Mouse (Mus musculus) neural tube, embryonic 10.5 days (tissue): Measurements from ENCODE around the gene Sla2.
A peak's percentile ranks its signal among the peaks of the same experiment; 100 is the strongest.
"Not testable (repeated sequence)": the region's sequence is repeated elsewhere in the genome, so short reads cannot be mapped to it uniquely, and the experiment has no call there.

Experiments
- DNase-seq: peaks from one replicate; pipeline ENCODE4 v3.0.0-alpha.2; 2017; ENCODE audit warnings: low spot score; ENCODE audit errors: extremely low spot score

Gene Sla2

DNA sequence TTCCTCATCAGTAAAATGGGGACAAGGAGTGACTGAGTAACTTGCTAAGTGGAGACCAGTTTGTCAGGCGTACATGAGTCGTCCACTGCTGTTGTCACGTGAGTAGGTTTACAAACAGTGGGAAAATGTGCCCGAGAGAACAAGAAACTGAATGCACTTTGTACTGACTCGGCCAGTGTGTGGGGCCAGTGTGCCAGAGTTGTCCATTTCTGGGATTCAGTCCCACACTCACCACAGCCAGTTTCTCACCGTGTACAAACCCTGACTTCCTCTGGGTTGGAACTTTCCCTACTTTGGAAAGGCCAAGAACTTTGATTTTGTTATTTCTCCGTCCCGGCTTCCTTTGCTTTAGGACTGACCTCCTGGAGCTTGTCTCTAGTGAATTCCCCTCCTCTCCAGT lies 18.0 kb downstream of the Sla2 start:
- no peak for DNase-seq

DNA sequence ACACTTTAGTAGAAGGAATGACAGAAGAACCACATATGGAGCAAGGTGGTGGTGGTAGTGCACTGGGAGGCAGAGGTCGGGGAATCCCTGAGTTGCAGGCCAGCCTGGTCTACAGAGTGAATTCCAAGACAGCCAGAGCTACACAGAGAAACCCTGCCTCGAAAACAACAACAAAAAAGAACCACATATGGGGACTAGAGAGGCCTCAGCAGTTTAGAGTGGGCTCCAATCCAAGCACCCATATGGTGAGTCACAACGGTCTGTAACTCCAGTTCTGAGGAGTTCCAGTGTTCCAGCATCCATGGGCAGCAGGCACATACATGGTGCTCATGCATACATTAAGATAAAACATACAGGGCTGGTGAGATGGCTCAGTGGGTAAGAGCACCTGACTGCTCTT lies 22.5 kb downstream of the Sla2 start:
- DNase-seq, result no peak

DNA sequence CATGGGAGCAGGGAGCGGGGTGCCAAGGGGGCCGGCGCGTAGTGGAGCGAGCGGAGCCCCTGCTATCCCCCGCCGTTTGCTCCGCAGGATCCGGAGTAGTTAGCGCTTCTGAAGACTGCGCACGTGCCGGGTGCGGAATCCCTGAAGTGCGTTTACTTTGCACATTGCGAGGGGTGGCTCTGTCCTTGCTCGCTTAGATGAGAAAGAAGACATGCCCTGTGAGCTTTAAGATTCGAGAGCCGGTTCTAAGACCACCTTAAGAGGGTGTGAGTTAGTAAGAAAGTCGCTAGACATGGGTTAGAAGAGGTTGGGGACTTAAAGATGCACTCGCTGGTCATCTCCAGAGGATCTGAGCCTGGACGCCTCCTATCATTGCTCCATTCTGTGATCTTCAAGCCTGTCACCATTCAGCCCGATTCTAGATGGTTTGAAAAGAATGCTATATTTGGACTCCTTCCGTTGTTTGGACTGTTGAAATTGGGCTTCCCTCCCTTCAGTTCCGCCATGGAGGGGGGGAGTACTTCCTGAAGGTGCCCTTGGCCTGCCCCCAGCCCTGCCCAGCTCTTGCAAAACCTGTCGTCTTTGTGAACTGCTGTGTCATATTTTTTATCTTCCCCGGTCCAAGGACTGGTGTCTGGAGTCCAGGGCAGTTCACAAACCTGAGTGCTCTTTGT lies 23.4 kb downstream of the Sla2 start:
- peak; percentile 14 for DNase-seq

DNA sequence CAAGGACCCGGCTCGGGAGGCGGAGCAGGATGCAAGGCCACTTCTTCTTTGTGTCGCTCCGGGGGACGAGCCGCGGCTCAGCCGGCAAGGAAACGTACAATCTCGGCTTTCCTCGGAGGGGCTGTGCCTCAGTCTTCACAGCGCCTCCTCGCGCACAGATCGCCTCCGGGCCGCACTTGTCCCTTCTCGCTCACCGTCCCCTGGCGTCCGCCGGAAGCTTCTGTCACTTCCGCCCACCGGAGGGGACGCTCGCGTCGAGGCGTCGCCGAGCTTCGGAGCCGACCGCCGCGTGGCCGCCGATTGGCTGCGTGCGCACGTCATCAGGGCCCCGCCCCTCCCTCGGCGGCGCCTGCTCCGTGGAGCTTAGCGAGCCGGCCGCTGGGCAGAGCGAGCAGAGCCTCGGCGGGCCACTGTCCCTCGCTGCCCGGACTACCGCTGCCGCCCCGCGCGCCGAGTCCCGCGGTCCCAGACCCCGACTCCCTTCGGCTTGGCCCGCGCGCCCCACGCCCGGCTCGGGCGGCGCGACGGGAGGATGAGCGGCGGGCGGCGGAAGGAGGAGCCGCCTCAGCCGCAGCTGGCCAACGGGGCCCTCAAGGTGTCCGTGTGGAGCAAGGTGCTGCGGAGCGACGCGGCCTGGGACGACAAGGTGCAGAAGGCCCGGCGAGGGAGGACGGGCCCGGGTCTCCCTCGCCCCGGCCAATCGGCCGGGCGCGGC lies 24.1 kb downstream of the Sla2 start, which contains the start of gene Rab5if:
TSS of gene Rab5if (plus strand) at position 357 of the 715 bp plus-strand sequence.
- peak; percentile 99 for DNase-seq

DNA sequence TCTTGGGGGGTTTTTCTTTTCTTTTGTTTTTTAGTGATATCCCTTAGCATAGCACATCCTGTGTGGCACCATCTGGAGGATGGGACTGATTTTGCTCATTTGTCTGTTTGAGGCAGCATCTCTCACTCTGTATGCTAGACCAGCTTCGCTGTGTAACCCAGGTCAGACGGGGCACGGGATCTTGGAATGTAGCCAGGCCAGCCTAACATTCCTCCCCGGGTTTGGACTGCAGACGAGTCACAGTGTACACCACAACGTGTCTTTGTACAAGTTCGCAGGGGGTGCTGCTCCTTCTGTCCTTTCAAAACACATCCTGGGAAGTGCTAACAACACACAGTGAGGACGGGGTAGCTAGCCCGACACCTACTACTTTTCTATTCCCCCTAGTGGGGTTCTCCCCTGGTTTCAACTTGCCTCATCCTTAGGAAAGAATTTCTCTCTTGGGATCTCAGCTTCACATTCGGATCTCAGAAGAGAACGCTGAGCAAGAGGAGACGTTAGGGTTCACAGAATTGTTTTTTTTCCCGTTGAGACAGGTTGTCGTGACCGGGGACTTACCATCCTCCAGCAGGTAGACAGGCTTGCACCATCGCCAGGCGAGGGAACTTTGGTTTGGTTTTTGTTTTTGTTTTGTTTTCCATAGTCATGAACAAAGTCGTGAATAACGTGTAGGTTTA lies 24.8 kb downstream of the Sla2 start:
- peak; percentile 56 for DNase-seq

GRCm38 (mm10) chr2:156858671-156859070 lies 28.3 kb downstream of the Sla2 start:
- no peak for DNase-seq

DNA sequence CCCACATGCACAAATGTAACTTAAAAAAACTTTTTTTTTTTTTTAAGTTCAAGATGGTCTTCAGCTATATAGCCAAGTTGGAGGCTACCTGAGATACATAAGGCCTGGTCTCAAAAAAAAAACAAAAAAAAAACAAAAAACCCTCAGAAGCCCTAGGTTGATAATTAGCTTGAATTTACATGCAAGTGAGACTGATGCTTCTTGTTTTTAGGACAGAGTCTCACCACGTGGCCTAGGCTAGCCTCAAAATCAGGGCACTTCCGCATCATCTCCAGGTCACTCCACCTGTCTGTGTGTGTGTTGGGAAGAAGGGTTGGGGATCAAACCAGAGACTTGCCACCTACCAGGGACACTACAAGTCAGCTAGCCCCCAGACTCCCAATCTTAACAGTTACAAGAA lies 29.2 kb downstream of the Sla2 start, which contains the start of gene 4930518I15Rik:
TSS of gene 4930518I15Rik (minus strand) at position 112 of the 400 bp plus-strand sequence.
- DNase-seq, result no peak

DNA sequence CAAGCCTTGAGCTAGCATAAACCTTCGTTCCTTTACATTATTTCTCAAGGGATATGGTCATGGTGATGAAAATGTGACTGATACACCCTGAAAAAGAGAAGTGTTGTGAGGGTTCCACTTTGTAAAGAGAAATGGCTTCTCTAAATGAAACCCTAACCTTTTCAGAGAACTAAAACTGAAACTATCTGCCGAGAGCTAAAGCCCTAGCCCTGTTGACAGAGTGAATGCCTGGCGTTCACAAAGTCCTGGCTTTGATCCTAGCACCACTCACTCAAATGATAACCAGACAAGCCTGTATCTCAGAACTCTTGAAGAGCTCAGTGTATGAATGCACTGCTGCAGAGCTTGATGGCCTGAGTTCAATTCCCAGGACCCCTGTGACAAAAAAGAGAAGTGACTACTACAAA lies 29.6 kb downstream of the Sla2 start:
- DNase-seq, result no peak

GRCm38 (mm10) chr2:156856311-156856710 lies 30.7 kb downstream of the Sla2 start:
- no peak for DNase-seq

DNA sequence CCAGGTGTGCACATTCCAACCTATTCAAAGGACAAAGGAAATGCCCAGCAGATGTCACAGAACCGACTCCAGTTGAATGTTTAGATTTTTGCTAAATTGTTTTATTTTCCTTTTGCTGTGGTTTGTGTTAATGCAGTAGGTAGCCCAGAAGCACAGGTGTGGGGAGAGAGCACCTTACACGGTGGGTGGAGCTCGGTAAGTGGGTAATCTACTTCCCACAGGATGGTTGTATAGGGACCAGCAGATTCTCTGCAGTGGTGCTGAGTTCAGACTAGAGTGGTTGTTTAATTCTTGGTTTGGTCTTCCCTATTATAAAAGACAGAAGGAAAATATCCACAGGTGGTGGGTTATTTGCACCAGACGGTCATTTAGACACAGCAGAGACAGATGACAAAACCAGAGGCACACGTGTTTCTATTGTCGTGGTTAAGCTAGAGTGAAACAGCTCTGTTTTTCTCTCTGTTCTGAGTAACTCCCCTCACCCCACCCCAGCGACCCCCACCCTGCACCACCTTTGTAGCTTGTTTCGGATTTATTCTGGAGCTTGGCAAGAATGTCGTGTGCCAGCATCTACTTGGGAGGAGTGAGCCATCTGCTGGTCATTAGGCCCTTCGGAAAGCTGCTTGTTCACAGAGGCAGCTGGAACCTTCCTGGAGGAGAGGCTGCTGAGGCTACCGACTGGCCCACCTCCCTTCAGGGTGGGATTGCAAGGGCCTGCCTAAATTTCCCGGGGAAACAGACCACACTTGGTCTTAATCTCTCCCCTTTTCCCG lies 32.8 kb downstream of the Sla2 start:
- not testable (repeated sequence) for DNase-seq

- not testable (repeated sequence) for DNase-seq
Observed at GRCm38 (mm10) chr2:156853584-156853983, 33.4 kb downstream of the Sla2 start.

- DNase-seq, result no peak
Observed at GRCm38 (mm10) chr2:156850505-156850904, 36.5 kb downstream of the Sla2 start.

GRCm38 (mm10) chr2:156848526-156849182 lies 38.3 kb downstream of the Sla2 start:
- DNase-seq, result no peak

DNA sequence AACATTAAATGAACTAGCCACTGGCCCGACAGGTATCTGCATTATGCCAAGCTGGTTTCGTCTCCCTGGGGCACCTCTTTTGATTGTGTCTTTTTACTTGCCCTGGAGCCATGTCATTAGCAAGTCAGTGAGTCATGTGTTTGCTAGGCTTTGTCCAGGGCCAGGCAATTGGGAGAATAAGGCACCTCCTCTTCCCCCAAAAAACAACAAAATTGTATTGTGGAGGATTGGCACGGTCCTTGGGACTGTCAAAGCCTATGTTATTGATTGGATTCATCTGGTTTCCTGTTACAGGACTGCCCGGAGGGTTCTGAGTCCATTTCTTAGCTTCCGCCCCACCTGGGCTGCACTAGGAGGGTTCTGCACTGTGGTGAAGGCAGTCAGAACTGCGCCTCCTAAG lies 39.3 kb downstream of the Sla2 start:
- DNase-seq, result no peak

DNA sequence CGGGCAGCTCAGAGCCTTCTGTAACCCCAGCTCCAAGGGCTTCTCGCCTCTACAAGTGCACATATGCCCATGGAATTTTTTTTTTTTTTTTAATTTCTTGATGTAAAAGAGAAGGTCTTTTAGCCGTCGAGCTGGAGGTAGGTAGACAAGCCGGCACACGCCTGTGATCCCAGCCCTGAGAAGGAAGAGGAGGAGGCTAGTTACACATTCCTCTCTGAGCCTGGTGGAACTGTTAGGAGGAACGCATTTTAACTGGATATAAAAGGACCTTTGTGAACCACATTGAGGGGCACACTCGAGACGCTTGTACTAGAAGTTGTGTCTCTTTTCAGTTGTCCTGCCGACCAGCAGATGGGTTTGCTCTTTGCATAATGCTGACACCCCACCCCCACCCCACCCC lies 42.3 kb downstream of the Sla2 start:
- DNase-seq, result no peak

DNA sequence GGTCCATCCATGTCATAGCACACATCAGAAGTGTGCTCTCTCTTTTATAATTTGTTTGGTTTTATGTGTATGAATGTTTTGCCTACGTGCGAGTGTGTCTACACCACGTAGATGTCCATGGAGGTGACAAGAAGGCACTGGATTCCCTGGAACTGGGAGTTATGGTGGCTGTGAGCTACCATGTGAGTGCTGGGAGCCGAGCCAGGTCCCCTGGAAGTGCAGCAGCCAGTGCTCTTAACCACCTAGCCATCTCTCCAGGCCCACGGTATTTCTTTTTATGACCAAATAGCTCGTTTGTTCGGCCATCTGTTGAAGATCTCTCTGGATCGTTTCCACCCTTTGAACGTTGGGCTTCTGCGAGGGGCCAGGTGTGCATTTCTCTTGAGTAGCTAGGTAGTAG lies 43.7 kb downstream of the Sla2 start:
- no peak for DNase-seq

DNA sequence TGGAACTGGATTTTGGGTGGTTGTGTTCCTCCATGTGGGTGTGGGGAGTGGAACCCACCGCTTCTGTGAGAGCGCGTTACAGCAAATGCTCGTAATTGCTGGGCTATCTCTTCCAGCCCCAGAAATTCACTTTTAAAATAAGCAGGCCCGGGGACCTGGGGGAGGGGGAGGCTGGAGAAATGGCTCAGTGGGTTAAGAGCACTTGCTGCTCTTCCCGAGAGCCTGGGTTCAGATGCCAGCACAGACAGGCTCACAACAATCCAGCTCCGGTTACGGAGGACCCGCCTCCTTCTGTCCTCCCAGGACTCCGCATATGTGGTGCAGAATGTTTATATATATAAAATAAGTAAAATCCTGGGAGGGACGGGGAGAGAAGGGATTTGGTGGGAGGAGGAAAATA lies 44.3 kb downstream of the Sla2 start:
- DNase-seq, result no peak

DNA sequence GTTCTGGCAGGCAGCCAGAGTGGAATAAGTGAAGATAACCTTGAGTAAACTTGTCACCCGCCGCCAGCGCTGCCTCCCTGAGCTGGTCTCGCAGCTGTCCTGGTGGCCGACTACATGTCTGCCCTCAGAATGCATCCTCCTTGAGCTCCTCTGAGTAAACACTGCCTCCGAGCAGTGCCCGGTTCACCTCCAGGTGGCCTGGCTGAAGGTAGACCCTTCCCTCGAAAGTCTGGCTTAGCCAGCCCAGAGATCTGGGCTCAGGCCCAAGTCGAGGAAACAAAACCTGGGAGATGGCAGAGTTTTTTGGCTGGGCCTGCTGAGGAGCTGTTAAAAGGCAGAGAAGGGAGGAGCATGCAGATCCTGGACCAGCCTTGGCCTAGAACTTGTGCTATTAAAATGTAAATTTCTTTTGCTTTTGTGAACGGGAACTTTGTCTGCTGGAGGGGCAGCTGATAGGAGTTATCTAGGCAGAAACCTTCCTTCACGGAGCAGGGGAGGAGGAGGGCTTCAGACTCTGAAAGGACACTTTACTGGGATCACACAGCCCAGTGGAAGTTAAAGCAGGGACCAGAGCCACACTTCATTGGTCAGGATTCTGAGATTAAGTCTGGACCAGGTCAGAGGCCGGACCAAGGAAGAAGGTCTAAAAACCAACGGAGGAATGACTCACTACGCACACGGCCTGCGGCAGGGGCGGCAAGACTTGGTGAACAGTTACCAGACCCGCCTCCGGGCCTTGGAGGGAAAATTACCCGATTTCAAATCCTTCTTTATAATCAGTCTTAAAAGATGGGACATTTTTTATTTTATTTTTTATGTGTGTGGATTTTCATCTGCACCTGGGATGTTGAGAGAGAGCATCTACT lies 44.9 kb downstream of the Sla2 start:
- DNase-seq, result peak; percentile 62

- DNase-seq, result peak; percentile 73
Observed at GRCm38 (mm10) chr2:156841028-156841840, 45.8 kb downstream of the Sla2 start.
